Mouse (Mus musculus): ENCODE measurements around the gene Psors1c2. TPM values are rescaled to one million over a fixed set of nuclear protein-coding genes. Genes with fewer than 3 reads are reported as not detected.

Gene Psors1c2
- polyA plus RNA-seq (2015; fragmentation: Nextera tagmentation; extraction: Ambion mirVana), result 0.13 TPM in 1 of 2 replicates, not detected in the other

DNA sequence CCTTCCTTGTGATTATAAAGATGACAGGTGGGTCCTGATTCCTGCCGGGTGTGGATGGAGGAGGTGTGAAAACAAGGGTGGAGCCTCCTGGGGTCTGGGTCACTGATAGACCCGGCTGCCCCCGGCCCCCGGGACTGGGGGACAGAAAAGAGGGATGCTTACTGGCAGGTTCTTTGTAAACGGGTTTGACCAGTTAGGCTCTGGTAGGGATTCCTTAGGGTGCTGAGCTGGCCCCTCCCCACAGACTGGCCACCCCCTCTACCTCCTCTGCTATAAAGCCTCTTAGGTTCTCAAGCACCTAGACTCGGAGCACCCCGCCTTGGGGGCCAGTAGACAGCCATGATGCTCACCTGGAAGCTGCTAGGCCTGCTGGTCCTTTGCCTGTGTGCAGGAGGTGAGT lies at the start of gene Psors1c2:
Gene Psors1c2, plus strand, starts transcription at position 301 of the 400 bp plus-strand sequence.
- H3K27me3 ChIP-seq (ENCODE audit: insufficient read depth, low read length), result no peaks in the 10 kb centered on the region
- H3K27ac ChIP-seq (ENCODE audit: low read depth), result no peak within 1 kb of the TSS
- no peak within 1 kb of the TSS for H3K9ac ChIP-seq (replicated peaks)
- H3K36me3 ChIP-seq (replicated peaks; ENCODE audit: insufficient read depth, low read length), result peaks cover 6% of the 10 kb centered on the region; the same call in 1 of the 2 replicates
- no peak within 1 kb of the TSS for H3K4me3 ChIP-seq (ENCODE audit: low read depth, low read length)
- H3K9me3 ChIP-seq (ENCODE audit: low read length), result no peaks in the 10 kb centered on the region
- TF ChIP-seq CTCF (IDR thresholded peaks at IDR 0.05; ENCODE audit: low read depth), result no peak
- no peak for TF ChIP-seq EP300 (IDR thresholded peaks at IDR 0.05; ENCODE audit: low read depth)
- H3K4me2 ChIP-seq (ENCODE audit: low read depth, low read length), result no peak within 1 kb of the TSS
- no peak for ATAC-seq
- H3K4me1 ChIP-seq (ENCODE audit: insufficient read depth), result no peaks in the 10 kb centered on the region
- no peak for DNase-seq
- 25% methylated on average over 7 of the region's 7 CpGs for WGBS (ENCODE audit: insufficient replicate concordance)

DNA sequence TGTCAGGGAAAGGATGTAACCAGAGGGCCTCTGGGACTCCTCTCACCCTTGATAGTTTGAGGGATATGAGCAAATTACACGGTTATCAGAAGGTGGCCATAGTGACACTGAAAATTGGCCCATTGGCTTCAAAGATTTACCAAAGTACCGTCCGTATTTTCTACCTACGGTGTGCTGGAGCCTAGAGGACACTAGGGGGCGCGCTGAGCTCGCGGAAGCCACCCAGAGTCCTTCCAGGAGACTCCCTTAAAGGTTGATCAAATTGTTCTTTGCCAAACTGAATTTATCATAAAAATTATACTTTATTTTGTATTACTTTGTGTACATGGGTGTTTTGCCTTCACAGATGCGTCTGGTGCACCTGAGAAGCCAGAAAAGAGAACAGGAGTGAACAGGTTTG lies 48.9 kb upstream of the Psors1c2 start:
- Histone ChIP-seq H3K4me3 (ENCODE audit: low read depth, low read length) (no peak overlapping the region), H3K4me1 (ENCODE audit: insufficient read depth) (no peaks in the 10 kb centered on the region), H3K27ac (ENCODE audit: low read depth) (no peak overlapping the region), H3K36me3 (replicated peaks; ENCODE audit: insufficient read depth, low read length) (no peaks in the 10 kb centered on the region), H3K27me3 (ENCODE audit: insufficient read depth, low read length) (no peaks in the 10 kb centered on the region), H3K9ac (replicated peaks) (no peak overlapping the region), H3K4me2 (ENCODE audit: low read depth, low read length) (no peak overlapping the region), H3K9me3 (ENCODE audit: low read length) (no peaks in the 10 kb centered on the region)
- WGBS (ENCODE audit: insufficient replicate concordance), result 1% methylated on average over 9 of the region's 9 CpGs
- peak; percentile 91 for TF ChIP-seq CTCF (IDR thresholded peaks at IDR 0.05; ENCODE audit: low read depth)
- TF ChIP-seq EP300 (IDR thresholded peaks at IDR 0.05; ENCODE audit: low read depth), result no peak
- peak; percentile 63 for ATAC-seq
- DNase-seq, result peak; percentile 71

DNA sequence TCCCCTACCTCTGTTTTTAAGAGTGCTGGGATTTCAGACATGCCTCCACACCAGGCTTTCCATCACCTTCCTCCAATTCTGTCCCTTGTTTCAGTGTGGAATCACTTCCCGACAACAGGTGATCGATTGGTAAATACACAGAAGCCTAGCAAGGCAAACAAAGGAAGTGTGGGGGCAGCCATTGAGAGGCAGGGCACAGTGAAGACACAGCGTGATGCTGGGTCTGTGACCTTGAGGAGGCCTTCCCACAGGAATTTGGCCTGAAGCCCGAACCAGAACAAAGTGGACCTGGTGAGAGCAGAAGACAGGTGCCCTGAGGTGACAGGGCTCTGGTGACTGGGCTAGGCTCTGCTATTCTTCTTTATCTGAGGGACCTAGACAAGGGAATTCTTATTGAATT lies 47.3 kb upstream of the Psors1c2 start:
- TF ChIP-seq CTCF (IDR thresholded peaks at IDR 0.05; ENCODE audit: low read depth) (no peak), EP300 (IDR thresholded peaks at IDR 0.05; ENCODE audit: low read depth) (no peak; the same call in 1 of the 2 replicates)
- no peaks in the 10 kb centered on the region for H3K36me3 ChIP-seq (replicated peaks; ENCODE audit: insufficient read depth, low read length)
- H3K9ac ChIP-seq (replicated peaks), result no peak overlapping the region
- no peaks in the 10 kb centered on the region for H3K27me3 ChIP-seq (ENCODE audit: insufficient read depth, low read length)
- H3K4me1 ChIP-seq (ENCODE audit: insufficient read depth), result no peaks in the 10 kb centered on the region
- 21% methylated on average over 4 of the region's 4 CpGs for WGBS (ENCODE audit: insufficient replicate concordance)
- H3K9me3 ChIP-seq (ENCODE audit: low read length), result no peaks in the 10 kb centered on the region
- no peak overlapping the region for H3K4me2 ChIP-seq (ENCODE audit: low read depth, low read length)
- peak overlapping the region; percentile 62 for H3K27ac ChIP-seq (ENCODE audit: low read depth)
- DNase-seq (peak; percentile 72), ATAC-seq (peak; percentile 90)
- no peak overlapping the region for H3K4me3 ChIP-seq (ENCODE audit: low read depth, low read length)

DNA sequence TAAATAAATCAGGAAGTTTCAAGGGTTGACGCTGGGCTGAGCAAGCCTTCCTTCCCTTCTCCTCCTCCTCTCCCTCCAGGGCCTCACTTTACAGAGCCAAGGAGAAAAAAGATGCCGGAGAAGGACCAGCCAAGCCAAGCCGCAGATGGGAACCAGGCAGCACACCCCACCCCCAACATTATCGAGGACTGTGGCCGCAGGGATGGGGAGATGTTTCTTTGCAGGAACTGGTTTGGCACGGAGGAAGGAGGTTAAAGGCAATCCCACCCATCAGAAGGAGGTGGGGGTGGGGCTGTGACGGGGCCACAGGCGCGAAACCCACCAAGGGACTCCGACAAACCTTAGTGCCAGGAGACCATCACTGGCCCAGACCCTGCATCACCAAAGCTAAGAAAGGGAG lies 46.3 kb upstream of the Psors1c2 start:
- no peak overlapping the region for H3K4me2 ChIP-seq (ENCODE audit: low read depth, low read length)
- H3K27me3 ChIP-seq (ENCODE audit: insufficient read depth, low read length), result no peaks in the 10 kb centered on the region
- TF ChIP-seq EP300 (IDR thresholded peaks at IDR 0.05; ENCODE audit: low read depth), result no peak
- TF ChIP-seq CTCF (IDR thresholded peaks at IDR 0.05; ENCODE audit: low read depth), result no peak
- H3K9ac ChIP-seq (replicated peaks), result no peak overlapping the region
- H3K9me3 ChIP-seq (ENCODE audit: low read length), result no peaks in the 10 kb centered on the region
- WGBS (ENCODE audit: insufficient replicate concordance), result 43% methylated on average over 10 of the region's 10 CpGs
- no peak overlapping the region for H3K4me3 ChIP-seq (ENCODE audit: low read depth, low read length)
- H3K4me1 ChIP-seq (ENCODE audit: insufficient read depth), result no peaks in the 10 kb centered on the region
- no peaks in the 10 kb centered on the region for H3K36me3 ChIP-seq (replicated peaks; ENCODE audit: insufficient read depth, low read length)
- no peak overlapping the region for H3K27ac ChIP-seq (ENCODE audit: low read depth)
- no peak for DNase-seq
- ATAC-seq, result no peak

DNA sequence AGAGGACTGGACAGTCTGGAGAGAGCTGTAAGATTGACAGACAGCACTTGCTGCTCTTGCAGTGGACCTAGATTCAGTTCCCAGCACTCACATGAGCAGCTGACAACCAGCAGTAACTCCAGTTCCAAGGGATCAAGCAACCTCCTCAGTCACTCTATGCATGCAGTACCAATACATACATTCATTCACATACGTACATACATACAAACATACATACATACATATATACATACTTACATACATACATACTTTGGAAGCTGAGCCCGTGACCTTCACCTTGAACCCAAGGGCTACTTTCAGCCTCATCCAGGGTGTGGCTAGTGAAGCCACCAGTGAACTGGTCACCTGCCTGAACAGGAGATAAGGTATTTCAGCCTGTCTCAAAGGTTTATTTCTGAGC lies 45.0 kb upstream of the Psors1c2 start:
- H3K9me3 ChIP-seq (ENCODE audit: low read length), result no peaks in the 10 kb centered on the region
- H3K4me1 ChIP-seq (ENCODE audit: insufficient read depth), result no peaks in the 10 kb centered on the region
- DNase-seq (no peak), ATAC-seq (no peak)
- 76% methylated on average over 2 of the region's 2 CpGs for WGBS (ENCODE audit: insufficient replicate concordance)
- H3K36me3 ChIP-seq (replicated peaks; ENCODE audit: insufficient read depth, low read length), result no peaks in the 10 kb centered on the region
- no peak for TF ChIP-seq EP300 (IDR thresholded peaks at IDR 0.05; ENCODE audit: low read depth)
- TF ChIP-seq CTCF (IDR thresholded peaks at IDR 0.05; ENCODE audit: low read depth), result no peak
- H3K27ac ChIP-seq (ENCODE audit: low read depth), result no peak overlapping the region
- H3K27me3 ChIP-seq (ENCODE audit: insufficient read depth, low read length), result no peaks in the 10 kb centered on the region
- no peak overlapping the region for H3K9ac ChIP-seq (replicated peaks)
- no peak overlapping the region for H3K4me2 ChIP-seq (ENCODE audit: low read depth, low read length)
- no peak overlapping the region for H3K4me3 ChIP-seq (ENCODE audit: low read depth, low read length)

DNA sequence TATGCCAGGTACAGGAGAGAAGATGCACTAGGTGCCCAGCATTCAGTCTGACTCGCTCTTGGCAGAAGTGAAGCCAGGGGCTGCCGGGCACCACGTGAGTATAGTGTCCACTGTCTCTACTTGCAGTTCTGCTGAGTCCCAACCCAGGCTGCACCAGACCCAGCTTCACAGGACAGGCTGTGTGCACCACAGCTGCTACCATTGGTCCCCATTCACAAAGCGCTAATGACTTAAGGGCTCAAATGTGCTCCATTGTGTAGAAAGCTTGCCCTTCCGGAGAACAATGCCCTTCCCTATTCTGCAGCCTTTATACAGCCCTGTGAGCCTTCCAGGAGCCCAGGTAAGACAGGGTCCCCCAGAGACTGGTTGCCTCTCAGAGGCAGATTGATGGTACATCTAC lies 42.7 kb upstream of the Psors1c2 start:
- ATAC-seq, result no peak
- Histone ChIP-seq H3K4me2 (ENCODE audit: low read depth, low read length) (no peak overlapping the region), H3K9ac (replicated peaks) (no peak overlapping the region), H3K9me3 (ENCODE audit: low read length) (no peaks in the 10 kb centered on the region), H3K27ac (ENCODE audit: low read depth) (no peak overlapping the region), H3K4me1 (ENCODE audit: insufficient read depth) (no peaks in the 10 kb centered on the region), H3K27me3 (ENCODE audit: insufficient read depth, low read length) (no peaks in the 10 kb centered on the region), H3K4me3 (ENCODE audit: low read depth, low read length) (no peak overlapping the region), H3K36me3 (replicated peaks; ENCODE audit: insufficient read depth, low read length) (no peaks in the 10 kb centered on the region)
- no peak for DNase-seq
- WGBS (ENCODE audit: insufficient replicate concordance), result 54% methylated on average over 5 of the region's 5 CpGs
- TF ChIP-seq EP300 (IDR thresholded peaks at IDR 0.05; ENCODE audit: low read depth) (no peak), CTCF (IDR thresholded peaks at IDR 0.05; ENCODE audit: low read depth) (no peak)

DNA sequence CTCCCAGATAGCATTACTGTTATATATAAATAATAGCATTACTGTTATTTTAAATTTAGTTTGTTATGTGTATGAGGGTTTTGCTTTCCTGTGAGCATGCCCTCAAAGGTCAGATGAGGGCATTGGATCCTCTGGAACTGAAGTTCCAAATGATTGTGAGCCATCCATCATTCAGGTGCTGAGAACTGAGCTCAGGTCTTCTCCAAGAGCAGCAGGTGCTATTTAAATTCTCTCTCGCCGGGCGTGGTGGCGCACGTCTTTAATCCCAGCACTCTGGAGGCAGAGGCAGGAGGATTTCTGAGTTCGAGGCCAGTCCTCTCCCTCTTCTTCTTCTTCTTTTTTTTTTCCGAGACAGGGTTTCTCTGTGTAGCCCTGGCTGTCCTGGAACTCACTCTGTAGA lies 35.9 kb upstream of the Psors1c2 start:
- no peak for DNase-seq

More for the DNA sequence above, 35.9 kb upstream of the Psors1c2 start:
- TF ChIP-seq CTCF (IDR thresholded peaks at IDR 0.05; ENCODE audit: low read depth), result no peak
- no peak for TF ChIP-seq EP300 (IDR thresholded peaks at IDR 0.05; ENCODE audit: low read depth)
- no peaks in the 10 kb centered on the region for H3K4me1 ChIP-seq (ENCODE audit: insufficient read depth)
- H3K36me3 ChIP-seq (replicated peaks; ENCODE audit: insufficient read depth, low read length), result no peaks in the 10 kb centered on the region
- H3K4me2 ChIP-seq (ENCODE audit: low read depth, low read length), result no peak overlapping the region
- H3K4me3 ChIP-seq (ENCODE audit: low read depth, low read length), result no peak overlapping the region
- H3K27me3 ChIP-seq (ENCODE audit: insufficient read depth, low read length), result no peaks in the 10 kb centered on the region
- no peak overlapping the region for H3K9ac ChIP-seq (replicated peaks)
- H3K27ac ChIP-seq (ENCODE audit: low read depth), result no peak overlapping the region
- no peak for ATAC-seq
- 77% methylated on average over 7 of the region's 7 CpGs for whole genome bisulfite sequencing (ENCODE audit: insufficient replicate concordance)
- no peaks in the 10 kb centered on the region for H3K9me3 ChIP-seq (ENCODE audit: low read length)

Data from liver, postnatal 0 days (tissue).